Mouse (Mus musculus) heart, embryonic 11.5 days (tissue): ENCODE measurements around the gene Dhx30. TPM values are rescaled to one million over a fixed set of nuclear protein-coding genes. Genes with fewer than 3 reads are reported as not detected.

ENCODE experiments used
- ATAC-seq: fragments of 200-750 bp; cut with Nextera tagmentation; replicated peaks from 2 replicates; pipeline ENCODE4 v1.8.0; 2017; ENCODE audit warnings: moderate library complexity; ENCODE audit not compliant: insufficient number of reproducible peaks, low FRiP score, low TSS enrichment
- H3K27ac ChIP-seq: fragments of 300-500 bp; sonication (generic); 2 replicates; pipeline ENCODE4 v1.5.1; 2014; ENCODE audit warnings: mild to moderate bottlenecking, low read depth, low read length
- H3K27me3 ChIP-seq: fragments of 300-500 bp; sonication (generic); 2 replicates; pipeline ENCODE4 v1.6.1; 2014; ENCODE audit warnings: mild to moderate bottlenecking, low read length, mixed read lengths; ENCODE audit not compliant: control insufficient read depth, insufficient read depth
- H3K36me3 ChIP-seq: fragments of 300-500 bp; sonication (generic); 2 replicates; pipeline ENCODE4 v1.6.1; 2014; ENCODE audit warnings: mild to moderate bottlenecking, low read length, moderate library complexity, mixed read lengths; ENCODE audit not compliant: control insufficient read depth, insufficient read depth
- H3K4me1 ChIP-seq: fragments of 300-500 bp; sonication (generic); 2 replicates; pipeline ENCODE4 v1.6.1; 2014; ENCODE audit warnings: low read length; ENCODE audit not compliant: control insufficient read depth, insufficient read depth
- H3K4me2 ChIP-seq: fragments of 300-500 bp; sonication (generic); 2 replicates; pipeline ENCODE4 v1.6.1; 2014; ENCODE audit warnings: mild to moderate bottlenecking, moderate library complexity
- H3K4me3 ChIP-seq: fragments of 300-500 bp; sonication (generic); 2 replicates; pipeline ENCODE4 v1.5.1; 2014; ENCODE audit warnings: low read depth, low read length
- H3K9ac ChIP-seq: fragments of 300-500 bp; sonication (generic); 2 replicates; pipeline ENCODE4 v1.6.1; 2014; ENCODE audit warnings: mild to moderate bottlenecking, low read depth, low read length, moderate library complexity
- H3K9me3 ChIP-seq: fragments of 300-500 bp; sonication (generic); replicated peaks from 2 replicates; pipeline ENCODE4 v1.6.1; 2016; ENCODE audit warnings: low read length; ENCODE audit not compliant: control insufficient read depth
- WGBS: fragments of 180-500 bp; shearing (Covaris S2); extraction: QIAGEN DNeasy Blood & Tissue Kit; methylation state at CpG from one replicate; pipeline ENCODE4 v1.1.7; 2014; ENCODE audit not compliant: insufficient replicate concordance; 5-methylcytosine and 5-hydroxymethylcytosine counted together
- polyA plus RNA-seq: library from polyadenylated mRNA; unstranded; fragments of >200 nt; fragmentation: Nextera tagmentation; extraction: Ambion mirVana; gene quantifications from 2 replicates; pipeline ENCODE4 v1.2.1, GENCODE M21; 2014

Gene Dhx30
- polyA plus RNA-seq, 1 experiment from 2014 or later: 108 TPM

- no peak for ATAC-seq
- Histone ChIP-seq H3K4me3 (no peak overlapping the region), H3K36me3 (peaks cover 8% of the 10 kb centered on the region), H3K4me2 (no peak overlapping the region), H3K9ac (no peak overlapping the region), H3K9me3 (no peaks in the 10 kb centered on the region), H3K4me1 (no peaks in the 10 kb centered on the region), H3K27ac (no peak overlapping the region), H3K27me3 (no peaks in the 10 kb centered on the region)
- WGBS: 85% methylated on average over 7 of the region's 7 CpGs
Measured at GRCm38 (mm10) chr9:110062405-110062804, 55.2 kb downstream of the Dhx30 start.

DNA sequence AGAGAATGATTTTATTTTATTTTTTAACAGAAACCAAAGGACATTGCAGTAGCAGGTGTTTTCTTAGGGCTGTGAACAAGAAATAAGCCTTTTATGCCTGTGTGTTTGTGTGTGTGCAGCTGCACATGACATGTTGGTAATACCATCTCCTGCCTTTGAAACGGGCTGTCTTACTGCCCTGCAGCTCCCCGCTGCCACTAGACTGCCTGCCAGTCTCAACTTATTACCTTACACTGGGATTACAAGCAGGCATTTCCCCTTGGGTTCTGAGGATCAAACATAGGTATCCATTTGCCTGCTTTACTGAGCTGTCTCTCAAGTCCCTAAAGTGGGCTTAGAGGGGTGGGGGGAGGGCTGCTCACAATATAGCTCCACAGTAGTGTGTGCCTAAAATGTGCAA is 56.9 kb downstream of the Dhx30 start:
- Histone ChIP-seq H3K4me1 (no peaks in the 10 kb centered on the region), H3K9me3 (no peaks in the 10 kb centered on the region), H3K4me2 (no peak overlapping the region), H3K27me3 (no peaks in the 10 kb centered on the region), H3K27ac (no peak overlapping the region), H3K36me3 (peaks cover 3% of the 10 kb centered on the region), H3K4me3 (no peak overlapping the region), H3K9ac (no peak overlapping the region)
- 86% methylated on average over 2 of the region's 2 CpGs for WGBS
- no peak for ATAC-seq

GRCm38 (mm10) chr9:110057200-110057599 is 60.4 kb downstream of the Dhx30 start:
- no peaks in the 10 kb centered on the region for H3K36me3 ChIP-seq
- 90% methylated on average over 1 of the region's 1 CpGs for WGBS
- no peak overlapping the region for H3K4me2 ChIP-seq
- no peak overlapping the region for H3K4me3 ChIP-seq
- no peak for ATAC-seq
- no peaks in the 10 kb centered on the region for H3K9me3 ChIP-seq
- H3K27ac ChIP-seq: no peak overlapping the region
- H3K9ac ChIP-seq: no peak overlapping the region
- no peaks in the 10 kb centered on the region for H3K27me3 ChIP-seq
- H3K4me1 ChIP-seq: peaks cover 13% of the 10 kb centered on the region

DNA sequence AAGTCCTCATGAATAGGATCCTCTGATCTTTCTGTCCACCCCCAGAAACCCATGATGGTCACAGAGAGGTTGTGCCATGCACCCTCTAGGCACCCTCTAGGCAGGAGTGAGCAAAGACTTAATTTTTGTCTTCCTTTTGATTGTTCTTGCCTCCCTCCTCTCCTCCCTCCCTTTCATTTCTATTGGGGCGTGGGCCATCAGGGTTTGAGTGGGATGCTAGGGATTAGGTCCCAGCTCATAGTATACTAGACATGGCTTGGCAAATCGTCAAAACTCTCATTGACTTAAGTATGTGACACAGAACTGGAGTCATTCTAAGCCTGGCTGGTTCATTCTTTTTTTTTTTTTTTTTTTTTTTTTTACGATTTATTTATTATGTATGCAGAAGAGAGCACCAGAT is 62.8 kb downstream of the Dhx30 start:
- H3K36me3 ChIP-seq: no peaks in the 10 kb centered on the region
- no peak overlapping the region for H3K9ac ChIP-seq
- H3K4me2 ChIP-seq: no peak overlapping the region
- no peak overlapping the region for H3K27ac ChIP-seq
- no peak for ATAC-seq
- H3K4me3 ChIP-seq: no peak overlapping the region
- WGBS: 89% methylated on average over 3 of the region's 3 CpGs
- no peaks in the 10 kb centered on the region for H3K27me3 ChIP-seq
- H3K9me3 ChIP-seq: no peaks in the 10 kb centered on the region
- H3K4me1 ChIP-seq: peaks cover 17% of the 10 kb centered on the region

DNA sequence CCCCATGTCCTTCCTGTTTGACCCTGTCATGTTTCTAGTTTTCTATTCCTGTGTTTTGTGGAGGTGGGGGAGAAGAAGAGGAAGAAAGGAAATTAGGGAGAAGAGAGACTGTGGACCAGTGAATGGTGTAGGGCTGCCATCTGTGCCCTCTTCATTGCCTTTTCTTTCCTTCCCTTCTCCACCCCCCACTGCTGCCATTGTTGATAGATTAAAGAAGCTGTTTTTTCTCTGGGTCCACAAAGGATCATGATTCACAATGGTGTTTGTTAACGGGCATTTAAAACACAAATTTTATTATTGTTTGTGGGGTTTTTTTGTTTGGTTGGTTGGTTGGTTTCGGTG is 63.6 kb downstream of the Dhx30 start:
- H3K36me3 ChIP-seq: no peaks in the 10 kb centered on the region
- H3K4me3 ChIP-seq: no peak overlapping the region
- no peak overlapping the region for H3K9ac ChIP-seq
- H3K4me2 ChIP-seq: no peak overlapping the region
- no peaks in the 10 kb centered on the region for H3K27me3 ChIP-seq
- H3K27ac ChIP-seq: no peak overlapping the region
- ATAC-seq: no peak
- H3K4me1 ChIP-seq: peaks cover 17% of the 10 kb centered on the region
- 82% methylated on average over 2 of the region's 2 CpGs for WGBS
- no peaks in the 10 kb centered on the region for H3K9me3 ChIP-seq

DNA sequence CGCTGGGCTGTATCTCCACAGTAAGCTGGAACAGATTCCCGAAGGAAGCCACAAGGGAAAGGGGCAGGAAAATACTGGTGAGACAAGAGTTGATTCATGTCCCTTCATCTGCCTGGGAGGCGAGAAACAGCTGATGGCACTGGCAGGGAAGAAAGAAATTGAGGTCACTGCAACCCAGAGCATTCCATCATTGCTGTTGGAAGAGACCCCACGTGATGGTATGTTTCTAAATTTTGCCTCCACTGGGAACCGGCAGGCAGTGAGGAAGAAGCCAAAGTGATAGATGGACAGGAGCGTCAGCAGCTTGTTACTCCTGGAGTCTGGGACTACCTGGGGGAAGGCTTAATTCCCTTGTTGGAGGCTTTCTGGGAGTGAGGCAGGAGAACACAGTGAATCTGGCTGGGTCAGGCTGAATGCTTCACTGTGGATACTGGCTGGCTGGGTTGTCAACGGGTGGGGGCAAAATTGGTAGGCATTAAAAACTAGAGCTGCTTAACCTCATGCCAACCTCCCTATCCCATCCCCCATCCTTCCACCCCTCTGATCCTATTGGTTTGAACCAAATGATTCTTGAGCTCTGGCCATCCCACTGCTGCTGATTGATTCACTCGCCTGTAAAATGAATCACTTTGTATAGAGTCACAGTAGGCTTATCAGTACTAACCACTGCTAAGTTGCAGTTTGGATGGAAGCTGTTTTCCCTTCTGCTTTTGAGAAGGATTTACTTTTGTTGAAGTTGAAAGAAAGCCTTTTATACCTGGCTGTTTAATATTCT is 64.1 kb downstream of the Dhx30 start:
- Histone ChIP-seq H3K27ac (peak overlapping the region; percentile 59), H3K9me3 (no peaks in the 10 kb centered on the region), H3K9ac (no peak overlapping the region), H3K27me3 (no peaks in the 10 kb centered on the region), H3K4me2 (peak overlapping the region; percentile 18; the same call in 1 of the 2 replicates), H3K36me3 (no peaks in the 10 kb centered on the region), H3K4me1 (peaks cover 17% of the 10 kb centered on the region), H3K4me3 (no peak overlapping the region)
- 45% methylated on average over 8 of the region's 8 CpGs for WGBS
- ATAC-seq: no peak

DNA sequence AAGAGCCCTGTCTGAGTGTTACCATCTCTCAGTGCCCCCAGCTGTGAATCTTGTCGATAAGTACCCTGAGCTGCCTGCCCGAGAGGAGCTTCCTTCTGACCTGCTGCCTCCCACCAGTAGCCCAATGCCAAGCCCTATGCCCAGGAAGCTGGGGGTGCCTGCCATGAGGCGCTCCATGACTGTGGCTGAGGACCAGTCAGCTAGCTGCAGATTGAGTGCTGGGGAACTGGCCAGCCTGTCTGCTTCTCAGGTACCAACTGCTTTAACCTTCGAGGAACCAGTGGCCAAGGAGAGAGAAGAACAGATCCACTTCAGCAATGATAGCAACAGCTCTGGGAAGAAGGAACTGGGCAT is 64.7 kb downstream of the Dhx30 start:
- H3K9me3 ChIP-seq: no peaks in the 10 kb centered on the region
- peaks cover 17% of the 10 kb centered on the region for H3K4me1 ChIP-seq
- no peak for ATAC-seq
- peak overlapping the region; percentile 59 for H3K27ac ChIP-seq
- no peaks in the 10 kb centered on the region for H3K36me3 ChIP-seq
- H3K4me2 ChIP-seq: peak overlapping the region; percentile 18; the same call in 1 of the 2 replicates
- 66% methylated on average over 4 of the region's 4 CpGs for WGBS
- no peaks in the 10 kb centered on the region for H3K27me3 ChIP-seq
- H3K9ac ChIP-seq: no peak overlapping the region
- no peak overlapping the region for H3K4me3 ChIP-seq

DNA sequence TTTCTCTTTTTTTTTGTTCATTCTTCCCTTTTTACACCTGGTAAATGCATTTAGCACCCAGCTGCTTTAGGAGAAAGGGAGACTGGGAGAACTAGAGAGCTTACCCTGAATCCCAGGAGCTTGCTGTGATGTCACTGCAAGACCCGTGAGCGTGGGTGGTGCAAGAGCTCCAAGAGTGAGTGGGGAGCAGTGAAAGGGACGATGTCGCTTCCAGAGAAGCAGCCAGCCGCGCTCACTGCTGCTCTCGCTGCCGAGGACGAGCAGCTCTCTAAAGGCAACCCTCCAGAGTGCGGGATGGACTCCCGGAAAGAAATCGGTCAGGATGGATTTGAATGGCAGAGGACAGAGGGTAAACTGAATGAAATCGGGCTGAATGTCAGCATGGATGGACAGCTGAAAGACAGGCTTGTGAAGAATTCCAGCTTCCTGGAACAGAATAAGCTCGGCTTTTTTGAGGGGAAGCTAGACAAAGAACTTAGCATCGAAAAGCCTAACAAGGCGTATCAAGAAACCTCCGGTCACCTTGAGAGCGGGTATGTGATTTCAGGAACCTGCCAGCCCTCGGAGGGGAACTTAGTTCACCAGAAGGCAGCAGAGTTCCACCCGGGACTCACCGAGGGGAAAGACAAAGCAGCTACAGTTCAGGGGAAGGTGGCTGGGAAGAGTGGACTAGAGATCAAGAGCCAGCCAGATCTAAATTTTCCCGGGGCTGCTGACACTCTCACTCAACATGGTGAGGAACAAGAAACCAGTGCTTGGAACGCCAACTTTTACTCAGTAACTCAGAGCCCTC is 65.6 kb downstream of the Dhx30 start:
- no peak for ATAC-seq
- H3K4me3 ChIP-seq: no peak overlapping the region
- H3K9me3 ChIP-seq: no peaks in the 10 kb centered on the region
- H3K27ac ChIP-seq: peak overlapping the region; percentile 37; the same call in 1 of the 2 replicates
- H3K27me3 ChIP-seq: no peaks in the 10 kb centered on the region
- H3K9ac ChIP-seq: no peak overlapping the region
- peaks cover 17% of the 10 kb centered on the region for H3K4me1 ChIP-seq
- no peaks in the 10 kb centered on the region for H3K36me3 ChIP-seq
- 62% methylated on average over 23 of the region's 23 CpGs for WGBS
- H3K4me2 ChIP-seq: peak overlapping the region; percentile 12; the same call in 1 of the 2 replicates
